Mouse (Mus musculus) liver, embryonic 14.5 days (tissue): Measurements from ENCODE around the gene Man2a1.

ENCODE experiments used
- CTCF ChIP-seq: IDR thresholded peaks from 2 replicates; pipeline ENCODE4 v1.5.1; 2016; ENCODE audit warnings: antibody characterized with exemption, low read depth, control low read depth
- EP300 ChIP-seq: IDR thresholded peaks from 2 replicates; pipeline ENCODE4 v1.6.1; 2016; ENCODE audit warnings: antibody characterized with exemption, low read depth

DNA sequence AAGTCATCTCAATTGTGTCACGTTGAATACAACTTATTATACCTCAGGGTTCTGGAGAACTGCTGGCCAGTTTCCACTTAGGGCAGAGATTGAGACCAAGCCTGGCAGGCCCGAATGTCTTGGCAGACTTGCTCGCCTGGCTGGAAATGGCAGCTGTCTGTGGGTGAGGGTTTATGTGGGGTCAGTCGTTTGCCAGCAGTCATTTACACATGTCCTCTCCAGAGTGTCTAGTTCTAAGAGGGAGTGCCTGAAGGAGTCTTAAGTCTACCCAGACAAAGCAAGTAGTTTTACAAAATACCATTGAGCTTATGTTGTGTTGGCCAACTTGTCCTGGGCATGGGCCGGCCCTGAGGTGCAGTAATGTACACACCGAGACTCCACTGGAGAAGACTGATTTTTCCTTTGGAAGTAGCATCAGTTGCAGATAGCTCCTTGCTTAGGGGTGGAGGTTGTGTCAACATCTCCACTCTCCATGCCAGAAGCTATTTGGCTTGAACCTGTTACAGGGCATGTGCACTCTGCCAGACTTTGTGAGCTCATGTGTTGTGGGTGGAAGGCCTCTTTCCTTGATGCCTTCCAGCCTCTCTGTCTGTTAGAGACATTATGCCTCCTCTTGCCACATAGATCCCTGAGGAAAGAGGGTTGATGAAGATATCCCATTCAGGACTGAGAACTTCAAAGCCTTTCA lies 84.8 kb downstream of the Man2a1 start:
- TF ChIP-seq EP300, result no peak
- TF ChIP-seq CTCF, result no peak
